Mouse (Mus musculus) embryonic facial prominence, embryonic 14.5 days (tissue): Measurements from ENCODE around the gene Pou2f3. TPM values are rescaled to one million over a fixed set of nuclear protein-coding genes. Genes with fewer than 3 reads are reported as not detected.
A peak's percentile ranks its signal among the peaks of the same experiment; 100 is the strongest.

Source experiments
- ATAC-seq: fragments of 200-750 bp; cut with Nextera tagmentation; 2 replicates; pipeline ENCODE4 v1.8.0; 2017; ENCODE audit warnings: low read depth, moderate number of reproducible peaks, moderate TSS enrichment
- DNase-seq: peaks from one replicate; pipeline ENCODE4 v3.0.0-alpha.2; 2015; ENCODE audit warnings: low spot score
- H3K27ac ChIP-seq: fragments of 300-500 bp; sonication (generic); replicated peaks from 2 replicates; pipeline ENCODE4 v1.5.1; 2014; ENCODE audit warnings: low read depth, mild to moderate bottlenecking, low read length, moderate library complexity
- H3K27me3 ChIP-seq: fragments of 300-500 bp; sonication (generic); replicated peaks from 2 replicates; pipeline ENCODE4 v1.6.1; 2014; ENCODE audit warnings: low read length; ENCODE audit not compliant: control insufficient read depth, insufficient read depth
- H3K36me3 ChIP-seq: fragments of 300-500 bp; sonication (generic); 2 replicates; pipeline ENCODE4 v1.6.1; 2014; ENCODE audit warnings: low read length, mixed read lengths; ENCODE audit not compliant: control insufficient read depth, insufficient read depth
- H3K4me1 ChIP-seq: fragments of 300-500 bp; sonication (generic); 2 replicates; pipeline ENCODE4 v1.6.1; 2014; ENCODE audit warnings: antibody characterized with exemption, low read length; ENCODE audit not compliant: control insufficient read depth, insufficient read depth
- H3K4me2 ChIP-seq: fragments of 300-500 bp; sonication (generic); 2 replicates; pipeline ENCODE4 v1.6.1; 2014; ENCODE audit warnings: low read depth, mild to moderate bottlenecking, low read length, moderate library complexity, mixed read lengths
- H3K4me3 ChIP-seq: fragments of 300-500 bp; sonication (generic); 2 replicates; pipeline ENCODE4 v1.5.1; 2014; ENCODE audit warnings: low read depth, mild to moderate bottlenecking, low read length
- H3K9ac ChIP-seq: fragments of 300-500 bp; sonication (generic); 2 replicates; pipeline ENCODE4 v1.6.1; 2014; ENCODE audit warnings: low read depth, mild to moderate bottlenecking, low read length, moderate library complexity, mixed read lengths
- H3K9me3 ChIP-seq: fragments of 300-500 bp; sonication (generic); 2 replicates; pipeline ENCODE4 v1.6.1; 2016; ENCODE audit warnings: low read length; ENCODE audit not compliant: control insufficient read depth
- WGBS: fragments of 180-500 bp; shearing (Covaris S2); extraction: QIAGEN DNeasy Blood & Tissue Kit; methylation state at CpG from one replicate; pipeline ENCODE4 v1.1.7; 2014; 5-methylcytosine and 5-hydroxymethylcytosine counted together
- polyA plus RNA-seq: library from polyadenylated mRNA; unstranded; fragments of >200 nt; fragmentation: Nextera tagmentation; extraction: Ambion mirVana; gene quantifications from 2 replicates; pipeline ENCODE4 v1.2.1, GENCODE M21; 2014

Pou2f3 gene
- polyA plus RNA-seq, 1 experiment from 2014 or later: 3.8 TPM

GRCm38 (mm10) chr9:43206022-43206390 is 4.2 kb downstream of the Pou2f3 start:
- Histone ChIP-seq H3K9me3 (no peaks in the 10 kb centered on the region), H3K27ac (no peak overlapping the region), H3K4me1 (peaks cover 14% of the 10 kb centered on the region), H3K36me3 (no peaks in the 10 kb centered on the region), H3K4me3 (peak overlapping the region; percentile 40), H3K4me2 (peak overlapping the region; percentile 70), H3K27me3 (peaks cover 29% of the 10 kb centered on the region), H3K9ac (no peak overlapping the region)
- no peak for DNase-seq
- ATAC-seq: no peak
- WGBS: 1% methylated on average over 15 of the region's 15 CpGs

GRCm38 (mm10) chr9:43205343-43206021 is 4.7 kb downstream of the Pou2f3 start:
- Histone ChIP-seq H3K9ac (peak overlapping the region; percentile 46), H3K4me2 (peak overlapping the region; percentile 70), H3K4me1 (peaks cover 10% of the 10 kb centered on the region), H3K27me3 (peaks cover 29% of the 10 kb centered on the region), H3K36me3 (no peaks in the 10 kb centered on the region), H3K4me3 (peak overlapping the region; percentile 40), H3K27ac (no peak overlapping the region), H3K9me3 (no peaks in the 10 kb centered on the region)
- 4% methylated on average over 28 of the region's 41 CpGs for WGBS
- ATAC-seq: no peak; the same call in 1 of the 2 replicates
- DNase-seq: no peak

- Histone ChIP-seq H3K27me3 (peaks cover 14% of the 10 kb centered on the region), H3K9ac (no peak overlapping the region), H3K4me1 (no peaks in the 10 kb centered on the region), H3K9me3 (no peaks in the 10 kb centered on the region), H3K36me3 (no peaks in the 10 kb centered on the region), H3K4me3 (peak overlapping the region; percentile 14; the same call in 1 of the 2 replicates), H3K27ac (no peak overlapping the region), H3K4me2 (peak overlapping the region; percentile 21)
- DNase-seq: no peak
- ATAC-seq: no peak
- WGBS: 5% methylated on average over 5 of the region's 5 CpGs
Measured at GRCm38 (mm10) chr9:43200212-43200611, 10.0 kb downstream of the Pou2f3 start.

- Histone ChIP-seq H3K27me3 (0 out of 2 replicates have a peak, but pooled peaks cover 5% of the 10 kb centered on the region), H3K4me3 (no peak overlapping the region), H3K4me1 (no peaks in the 10 kb centered on the region), H3K9ac (no peak overlapping the region), H3K4me2 (no peak overlapping the region), H3K36me3 (no peaks in the 10 kb centered on the region), H3K27ac (no peak overlapping the region), H3K9me3 (no peaks in the 10 kb centered on the region)
- DNase-seq: no peak
- WGBS: 15% methylated on average over 9 of the region's 9 CpGs
- no peak for ATAC-seq
Measured at GRCm38 (mm10) chr9:43194001-43194400, 16.2 kb downstream of the Pou2f3 start.

- no peaks in the 10 kb centered on the region for H3K9me3 ChIP-seq
- 0 out of 2 replicates have a peak, but pooled peaks cover 5% of the 10 kb centered on the region for H3K27me3 ChIP-seq
- 59% methylated on average over 4 of the region's 4 CpGs for WGBS
- no peaks in the 10 kb centered on the region for H3K36me3 ChIP-seq
- no peak overlapping the region for H3K27ac ChIP-seq
- ATAC-seq (no peak), DNase-seq (no peak)
- H3K4me1 ChIP-seq: no peaks in the 10 kb centered on the region
- H3K9ac ChIP-seq: no peak overlapping the region
- H3K4me2 ChIP-seq: no peak overlapping the region
- no peak overlapping the region for H3K4me3 ChIP-seq
Measured at GRCm38 (mm10) chr9:43191561-43191960, 18.6 kb downstream of the Pou2f3 start.

GRCm38 (mm10) chr9:43189021-43189356 is 21.2 kb downstream of the Pou2f3 start:
- no peaks in the 10 kb centered on the region for H3K36me3 ChIP-seq
- no peak overlapping the region for H3K4me3 ChIP-seq
- ATAC-seq (no peak), DNase-seq (no peak)
- 52% methylated on average over 3 of the region's 3 CpGs for WGBS
- H3K9ac ChIP-seq: no peak overlapping the region
- no peak overlapping the region for H3K4me2 ChIP-seq
- 0 out of 2 replicates have a peak, but pooled peaks cover 5% of the 10 kb centered on the region for H3K27me3 ChIP-seq
- no peak overlapping the region for H3K27ac ChIP-seq
- H3K4me1 ChIP-seq: no peaks in the 10 kb centered on the region
- H3K9me3 ChIP-seq: no peaks in the 10 kb centered on the region

GRCm38 (mm10) chr9:43188309-43189020 is 21.7 kb downstream of the Pou2f3 start:
- Histone ChIP-seq H3K9me3 (no peaks in the 10 kb centered on the region), H3K27ac (no peak overlapping the region), H3K4me2 (no peak overlapping the region), H3K9ac (no peak overlapping the region), H3K27me3 (0 out of 2 replicates have a peak, but pooled peaks cover 5% of the 10 kb centered on the region), H3K4me1 (no peaks in the 10 kb centered on the region), H3K4me3 (no peak overlapping the region), H3K36me3 (no peaks in the 10 kb centered on the region)
- no peak for DNase-seq
- ATAC-seq: no peak
- whole genome bisulfite sequencing: 71% methylated on average over 12 of the region's 12 CpGs

- Histone ChIP-seq H3K4me2 (no peak overlapping the region), H3K4me3 (no peak overlapping the region), H3K27me3 (no peaks in the 10 kb centered on the region), H3K4me1 (no peaks in the 10 kb centered on the region), H3K9me3 (no peaks in the 10 kb centered on the region), H3K9ac (no peak overlapping the region), H3K36me3 (no peaks in the 10 kb centered on the region), H3K27ac (no peak overlapping the region)
- 50% methylated on average over 5 of the region's 5 CpGs for WGBS
- DNase-seq (no peak), ATAC-seq (no peak)
Measured at GRCm38 (mm10) chr9:43179614-43180013, 30.6 kb downstream of the Pou2f3 start.
